Mouse (Mus musculus): ENCODE results near the gene Zfp213.
"Not testable (repeated sequence)": the region's sequence is repeated elsewhere in the genome, so short reads cannot be mapped to it uniquely, and the experiment has no call there.

The Zfp213 gene

DNA sequence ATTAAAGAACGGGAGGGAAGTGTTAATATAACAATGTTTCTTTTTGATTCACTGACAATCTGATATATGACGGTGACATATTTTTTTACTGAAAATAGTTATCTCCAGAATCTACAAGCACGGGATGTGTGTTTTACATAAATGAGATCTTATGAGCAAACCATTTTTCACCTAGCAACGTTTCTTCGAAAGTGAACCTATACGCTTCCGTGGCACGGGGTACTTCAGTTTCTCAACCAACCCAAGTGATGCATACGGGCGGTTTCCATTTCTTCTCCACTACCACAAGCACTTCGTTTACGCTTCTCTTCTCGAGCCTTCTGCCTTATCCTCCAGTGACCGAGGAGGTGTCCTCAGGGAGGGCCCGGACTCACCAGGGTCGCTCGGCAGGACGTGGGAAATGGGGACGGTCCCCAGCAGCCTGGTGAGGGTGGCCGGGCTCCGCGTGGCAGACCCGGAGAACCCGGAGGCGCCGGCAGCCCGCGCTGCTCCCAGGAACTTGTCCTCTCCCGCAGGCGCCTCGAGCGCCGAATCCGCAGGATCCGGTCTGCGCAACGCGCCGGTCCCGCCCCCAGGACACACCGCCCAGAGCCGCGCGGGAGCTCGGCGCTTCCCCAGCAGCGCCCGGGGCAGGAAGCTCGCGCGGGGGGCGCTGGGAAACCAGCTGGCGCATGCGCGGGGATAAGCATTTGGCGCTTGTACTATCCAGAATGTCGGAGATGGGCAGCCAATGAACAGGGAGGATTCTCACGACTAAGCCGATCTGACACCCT lies at the start of gene Zfp213:
Gene Zfp213, minus strand, starts transcription at position 644 of the 773 bp plus-strand sequence.
- peak; percentile 91 to 95 for DNase-seq (ENCODE audit: low spot score in 2 of 2)

DNA sequence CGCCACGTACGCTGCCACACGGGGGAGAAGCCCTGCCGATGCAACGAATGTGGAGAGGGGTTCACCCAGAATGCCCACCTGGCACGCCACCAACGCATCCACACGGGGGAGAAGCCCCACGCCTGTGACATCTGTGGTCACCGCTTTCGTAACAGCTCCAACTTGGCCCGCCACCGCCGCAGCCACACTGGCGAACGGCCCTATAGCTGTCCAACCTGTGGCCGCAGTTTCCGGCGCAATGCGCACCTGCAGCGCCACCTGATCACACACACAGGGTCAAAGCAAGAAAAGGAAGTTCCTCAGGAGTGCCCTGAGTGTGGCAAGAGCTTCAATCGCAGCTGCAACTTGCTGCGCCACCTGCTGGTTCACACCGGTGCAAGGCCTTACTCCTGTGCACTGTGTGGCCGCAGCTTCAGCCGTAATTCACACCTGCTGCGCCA lies 46.3 kb upstream of the Zfp213 start:
- DNase-seq (ENCODE audit: low spot score in 2 of 2): peak in 1 of 2 experiments; percentile 25

DNA sequence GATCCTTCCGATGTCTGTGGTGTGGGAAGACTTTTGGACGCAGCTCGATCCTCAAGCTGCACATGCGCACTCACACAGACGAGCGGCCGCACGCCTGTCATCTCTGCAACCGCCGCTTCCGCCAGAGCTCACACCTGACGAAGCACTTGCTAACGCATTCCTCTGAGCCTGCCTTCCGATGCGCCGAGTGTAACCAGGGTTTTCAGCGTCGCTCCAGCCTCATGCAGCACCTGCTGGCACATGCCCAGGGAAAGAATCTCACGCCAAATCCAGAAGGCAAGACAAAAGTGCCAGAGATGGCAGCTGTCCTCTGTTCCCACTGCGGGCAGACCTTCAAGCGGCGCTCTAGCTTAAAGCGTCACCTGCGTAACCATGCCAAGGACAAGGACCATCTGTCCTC lies 45.6 kb upstream of the Zfp213 start:
- DNase-seq (ENCODE audit: low spot score in 2 of 2): no peak

DNA sequence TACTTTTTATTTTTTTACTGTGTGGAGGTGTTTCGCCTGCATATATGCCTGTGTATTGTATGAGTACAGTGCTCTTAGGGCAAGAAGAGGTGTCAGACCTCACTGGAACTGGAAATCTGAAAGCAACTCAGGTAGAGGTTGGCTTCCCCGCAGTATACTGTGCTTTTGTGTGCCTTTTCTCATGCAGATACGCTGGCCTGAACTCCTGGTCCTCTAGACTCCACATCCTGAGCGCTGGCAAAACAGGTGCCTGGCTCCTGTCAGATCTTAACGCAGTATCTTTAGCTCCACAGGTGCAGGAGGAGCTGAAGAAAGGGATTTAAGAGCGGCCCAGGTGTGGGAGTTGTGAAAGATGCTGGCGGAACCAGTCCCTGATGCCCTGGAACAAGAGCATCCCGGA lies 41.2 kb upstream of the Zfp213 start:
- no peak for DNase-seq (ENCODE audit: low spot score in 2 of 2)

DNA sequence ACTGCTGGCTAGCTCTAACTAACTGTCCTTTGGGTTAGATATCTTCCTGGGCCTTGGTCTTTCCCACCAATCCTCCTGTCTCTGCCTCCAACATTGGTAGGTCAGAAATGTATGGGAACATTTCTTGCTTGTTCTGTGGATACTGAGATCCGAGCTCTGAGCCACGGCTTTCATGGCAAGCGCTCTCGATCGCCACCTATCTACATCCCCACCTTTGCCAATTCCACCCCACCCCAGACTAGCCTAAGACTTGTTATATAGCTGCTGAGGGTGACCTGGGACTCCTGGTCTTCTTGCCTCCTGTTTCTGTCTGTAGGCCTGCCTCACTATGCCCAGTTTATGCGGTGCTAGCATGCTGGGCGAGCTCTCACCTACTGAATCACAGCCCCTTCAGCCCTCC lies 40.4 kb upstream of the Zfp213 start:
- DNase-seq (ENCODE audit: low spot score in 2 of 2): no peak

DNA sequence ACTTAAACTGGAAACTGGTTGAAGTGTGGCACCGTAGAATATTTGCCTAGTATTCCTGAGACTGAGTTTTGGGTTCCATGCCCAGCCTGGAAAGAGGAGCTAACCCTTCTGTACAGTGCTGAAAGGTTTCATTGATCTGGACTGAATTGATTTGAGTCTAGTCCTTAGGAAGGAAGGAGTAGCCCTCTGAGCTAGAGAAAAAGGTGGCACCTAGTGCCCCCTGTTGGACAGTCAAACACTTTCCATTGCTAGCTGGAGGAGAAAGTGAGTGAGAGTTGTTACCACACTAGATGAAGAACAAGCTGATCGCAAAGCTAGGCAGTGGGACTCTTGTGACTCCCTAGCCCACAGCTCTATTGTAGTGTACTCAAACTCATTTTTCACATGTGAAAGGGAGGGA lies 39.5 kb upstream of the Zfp213 start:
- no peak for DNase-seq (ENCODE audit: low spot score in 2 of 2)

DNA sequence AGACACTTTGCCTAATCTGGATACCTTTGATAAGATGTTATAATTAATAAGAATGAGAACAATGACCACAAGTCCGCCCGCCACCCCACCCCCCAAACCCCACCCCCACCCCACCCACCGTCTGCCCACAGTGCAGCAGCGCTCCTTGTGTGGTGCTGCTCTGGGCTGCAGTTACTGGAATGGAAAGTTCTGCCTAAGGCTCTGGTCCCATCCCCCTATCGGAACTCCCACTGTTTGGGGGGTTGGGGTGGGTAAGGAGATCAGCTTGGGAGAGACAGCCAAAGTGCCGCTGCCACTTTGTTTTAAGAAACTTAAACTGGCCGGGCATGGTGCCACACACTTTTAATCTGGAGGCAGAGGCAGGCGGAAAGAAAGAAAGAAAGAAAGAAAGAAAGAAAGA lies 39.0 kb upstream of the Zfp213 start:
- DNase-seq (ENCODE audit: low spot score in 2 of 2): no peak

DNA sequence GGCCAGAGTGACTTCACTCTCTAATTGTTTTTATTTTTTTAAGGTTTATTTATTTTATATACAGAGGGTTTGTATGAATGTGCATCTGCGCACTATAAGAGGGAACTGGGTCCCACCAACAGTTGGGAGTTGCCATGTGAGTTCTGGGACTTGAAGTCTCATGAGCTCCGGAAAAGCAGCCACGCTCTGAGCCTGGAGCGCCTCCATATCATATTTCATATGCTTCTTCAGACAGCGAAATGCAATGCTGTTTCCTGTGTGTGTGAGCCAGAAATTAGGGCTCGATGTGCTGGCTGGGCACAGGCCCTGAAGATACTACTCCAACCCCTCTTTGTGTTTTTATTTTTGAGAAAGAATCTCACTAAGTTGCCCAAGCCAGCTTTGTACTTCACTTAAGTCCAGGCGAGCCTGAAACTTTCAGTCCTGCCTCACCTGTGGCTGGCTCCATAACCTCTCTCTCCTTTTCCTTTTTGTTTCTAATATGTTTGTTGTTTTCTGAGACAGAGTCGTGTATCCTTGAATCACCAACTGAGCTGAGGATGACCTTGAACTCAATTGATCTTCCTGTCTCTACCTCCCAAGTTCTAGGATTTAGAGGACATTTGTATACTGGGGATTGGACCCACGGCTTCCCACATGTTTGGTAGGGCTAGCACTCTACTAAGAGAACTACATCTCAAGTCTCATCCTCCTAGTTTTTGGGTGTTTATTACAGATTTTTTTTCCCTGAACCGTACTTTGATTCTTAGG lies 38.0 kb upstream of the Zfp213 start:
- DNase-seq (ENCODE audit: low spot score in 2 of 2): no peak

DNA sequence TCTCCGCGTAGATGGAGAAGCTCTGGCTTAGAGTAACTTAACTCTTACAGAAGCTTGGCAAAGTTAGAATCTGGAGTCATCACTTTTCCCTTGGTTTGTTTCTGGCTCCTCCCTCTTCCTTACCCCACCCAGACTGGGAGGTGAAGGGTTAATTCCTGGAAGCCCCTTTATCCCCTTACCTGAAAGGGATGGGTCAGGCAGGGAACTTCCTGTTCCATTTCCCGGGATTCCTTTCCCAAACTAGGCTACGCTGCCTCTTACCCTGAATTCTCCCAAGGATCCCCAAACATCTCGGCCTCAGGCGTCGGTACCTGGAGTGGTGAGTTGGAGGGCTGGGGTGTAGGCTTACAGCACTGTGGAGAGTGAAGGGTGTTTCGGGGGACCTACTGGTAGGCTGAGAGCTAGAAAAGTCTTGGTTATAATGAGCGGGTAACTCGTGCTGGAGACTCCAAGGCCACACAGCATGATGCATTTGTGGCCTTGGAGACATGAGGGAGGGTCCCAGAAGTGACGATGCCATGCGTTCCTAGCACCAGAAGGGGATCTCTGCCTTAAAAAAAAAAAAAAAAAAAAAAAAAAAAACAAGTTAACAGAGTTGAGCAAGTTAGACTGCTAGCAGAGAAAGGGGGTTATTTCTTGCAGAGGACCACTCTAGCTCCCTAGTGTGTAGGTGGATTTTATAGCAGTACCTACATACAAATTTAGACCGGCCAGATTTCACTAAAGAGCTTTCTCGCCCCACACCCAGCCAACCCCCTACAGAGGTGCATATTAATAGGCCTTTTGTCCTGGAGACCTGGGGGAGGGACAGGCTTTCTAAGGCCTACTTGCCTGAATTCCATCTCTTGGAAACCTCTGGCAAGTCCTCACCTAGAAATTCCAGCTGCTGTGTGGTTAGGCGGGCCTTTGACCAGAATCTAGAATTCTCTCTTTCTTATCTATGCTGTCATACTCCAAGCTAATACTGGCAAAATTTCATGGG lies 36.9 kb upstream of the Zfp213 start, which contains the start of gene Zscan10:
Gene Zscan10, plus strand, starts transcription at position 216 of the 982 bp plus-strand sequence.
- DNase-seq (ENCODE audit: low spot score in 2 of 2): no peak

DNA sequence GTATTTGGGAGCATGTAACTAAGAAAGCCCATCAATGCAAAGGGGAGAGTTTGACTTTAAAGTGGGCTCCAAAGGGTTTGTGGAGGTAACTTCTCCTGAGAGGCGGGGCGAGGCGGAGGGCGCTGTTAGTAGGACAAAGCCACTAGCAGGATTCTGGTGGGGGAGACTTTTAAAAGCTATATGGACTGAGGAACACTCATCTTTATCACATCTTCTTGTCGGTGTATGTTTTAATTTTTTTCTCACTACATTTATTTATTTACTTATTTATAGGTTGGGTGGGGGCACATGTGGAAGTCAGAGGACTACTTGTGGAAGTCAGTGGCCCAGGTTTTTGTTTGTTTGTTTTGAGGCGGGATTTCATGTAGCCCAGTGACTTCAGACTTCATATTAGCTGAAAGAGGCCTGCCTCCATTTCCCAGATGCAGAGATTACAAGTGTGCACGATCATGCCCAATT lies 35.6 kb upstream of the Zfp213 start:
- no peak for DNase-seq (ENCODE audit: low spot score in 2 of 2)

DNA sequence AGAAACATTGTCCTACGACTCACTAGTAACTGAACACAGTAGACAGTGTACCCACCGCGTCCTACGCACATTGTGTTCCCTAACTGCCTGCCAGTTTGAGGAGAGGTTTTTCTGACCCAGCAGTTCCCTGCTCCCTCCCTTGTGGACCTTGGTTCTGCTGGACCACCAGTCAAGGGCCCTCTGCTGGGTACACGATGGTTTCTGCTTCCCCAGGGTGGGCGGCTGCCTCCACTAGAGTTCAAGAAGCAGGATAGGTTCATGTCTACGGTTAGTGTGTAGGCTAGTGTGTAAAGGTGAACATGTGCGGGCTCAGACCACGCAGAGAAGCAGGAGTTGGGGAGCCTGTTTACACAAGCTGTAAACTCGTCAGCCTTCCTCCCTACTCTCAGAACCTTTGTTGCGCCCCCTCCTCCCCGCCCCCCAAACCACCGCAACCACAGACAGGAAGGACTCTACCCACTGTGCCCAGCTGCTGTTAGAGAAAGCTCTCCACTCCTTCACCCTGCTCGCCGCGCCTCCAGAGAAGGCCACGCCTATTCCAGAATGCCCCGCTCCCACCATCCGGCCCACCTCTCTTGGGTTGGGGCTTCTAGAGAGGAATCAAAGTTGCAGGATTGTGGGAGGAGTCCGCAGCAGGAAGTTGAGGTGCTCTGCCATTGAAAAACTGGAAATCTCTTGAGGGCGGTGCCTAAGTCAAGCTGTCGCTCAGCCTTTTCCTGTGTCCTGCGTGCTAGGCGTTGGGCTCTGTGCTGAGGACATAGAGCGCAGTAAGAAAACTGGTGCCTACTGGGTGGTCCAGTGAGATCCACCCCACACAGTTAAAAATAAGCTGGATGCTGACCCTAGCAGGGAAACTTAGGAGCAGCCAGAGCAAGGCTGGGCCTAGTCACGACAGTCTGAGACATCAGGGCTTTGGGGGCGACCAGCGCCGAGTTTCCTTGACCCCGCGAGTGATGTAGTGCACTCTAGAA lies 34.8 kb upstream of the Zfp213 start, which contains the start of gene Zfp13:
Gene Zfp13, minus strand, starts transcription at position 906 of the 971 bp plus-strand sequence.
- DNase-seq (ENCODE audit: low spot score in 2 of 2): peak; percentile 63 to 72

DNA sequence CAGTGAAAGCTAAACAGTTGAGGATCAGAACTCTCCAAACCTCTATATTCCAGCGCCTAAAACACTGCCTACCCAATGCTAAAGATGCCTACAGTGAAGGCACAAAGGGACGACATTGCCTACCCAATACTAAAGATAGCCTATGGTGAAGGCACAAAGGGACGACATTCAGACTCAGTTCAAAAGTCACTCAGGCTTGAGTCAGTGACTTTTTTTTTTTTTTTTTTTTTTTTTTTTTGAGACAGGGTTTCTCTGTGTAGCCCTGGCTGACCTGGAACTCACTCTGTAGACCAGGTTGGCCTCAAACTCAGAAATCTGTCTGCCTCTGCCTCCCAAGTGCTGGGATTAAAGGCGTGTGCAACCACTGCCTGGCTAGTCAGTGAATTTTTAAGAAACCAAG lies 31.1 kb upstream of the Zfp213 start:
- not testable (repeated sequence) for DNase-seq (ENCODE audit: low spot score in 2 of 2)

DNA sequence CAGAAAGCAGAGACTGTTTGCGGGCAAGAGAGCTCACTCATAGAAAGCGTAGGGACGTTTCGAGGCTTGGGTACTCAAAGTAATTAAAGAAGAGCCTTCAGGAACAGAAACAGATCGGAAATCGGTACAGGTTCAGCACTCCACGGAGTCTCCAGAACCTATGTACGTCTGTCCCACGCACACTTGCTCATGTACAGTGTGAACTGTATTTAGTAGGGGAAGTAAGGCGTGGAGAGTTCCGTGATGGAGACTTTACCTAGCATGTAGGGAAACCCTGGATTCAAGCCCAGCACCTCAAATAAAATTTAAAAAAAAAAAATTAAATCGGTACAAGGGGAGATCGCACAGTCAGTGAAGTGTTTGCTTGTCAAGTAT lies 28.9 kb upstream of the Zfp213 start:
- no peak for DNase-seq (ENCODE audit: low spot score in 2 of 2)

DNA sequence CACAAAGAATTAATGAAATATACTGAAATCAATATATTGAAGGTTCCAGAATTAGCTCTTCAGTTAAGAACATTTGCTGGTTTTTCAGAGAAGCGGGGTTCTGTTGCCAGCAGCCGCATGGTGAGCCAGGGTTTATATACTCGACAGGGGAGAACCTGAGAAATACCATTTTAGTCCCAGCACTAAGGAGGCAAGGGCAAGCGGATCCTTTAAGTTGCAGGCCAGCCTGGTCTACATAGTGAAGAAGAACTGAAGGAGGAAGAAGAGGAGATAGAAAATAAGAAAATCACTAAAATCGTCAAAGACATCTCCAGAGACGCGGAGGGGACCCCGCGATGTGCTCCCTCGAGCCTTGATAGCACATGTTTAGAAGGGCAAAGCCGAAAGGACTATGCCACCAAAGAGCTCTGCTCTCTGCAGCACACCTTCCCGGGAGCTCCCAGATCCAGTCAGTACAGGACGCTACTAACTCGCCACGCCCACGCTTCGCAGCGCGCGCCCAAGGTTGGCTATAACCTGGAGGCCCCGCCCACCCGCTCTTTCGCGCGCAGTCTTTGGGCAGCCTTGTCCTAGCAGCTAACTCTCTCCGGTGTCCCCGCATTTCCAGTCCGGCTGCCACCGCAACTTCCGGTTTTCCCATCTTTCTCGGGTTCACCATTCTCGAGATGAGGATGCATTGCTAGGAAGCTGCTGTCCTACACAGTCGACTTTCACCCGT lies 28.3 kb upstream of the Zfp213 start:
- DNase-seq (ENCODE audit: low spot score in 2 of 2): peak; percentile 95 to 96

DNA sequence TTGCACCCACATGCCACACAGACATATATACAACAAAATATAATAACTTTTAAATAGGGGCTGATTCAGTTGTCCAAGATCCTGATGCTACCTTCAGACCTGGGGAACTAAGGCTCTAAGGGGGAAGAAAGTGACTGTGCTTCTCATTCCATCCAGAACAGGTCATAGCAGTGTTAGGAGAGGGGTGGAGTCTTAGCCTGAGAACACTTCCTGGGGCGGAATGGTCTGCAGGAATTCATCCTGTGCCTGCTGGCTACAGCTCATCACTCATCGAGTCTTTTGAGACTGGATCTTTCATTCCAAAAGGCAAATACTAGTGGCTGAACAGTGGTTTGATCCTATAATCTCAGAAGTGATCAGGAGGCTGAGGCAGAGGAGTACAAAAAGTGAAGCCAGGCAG lies 23.2 kb upstream of the Zfp213 start:
- no peak for DNase-seq (ENCODE audit: low spot score in 2 of 2)

DNA sequence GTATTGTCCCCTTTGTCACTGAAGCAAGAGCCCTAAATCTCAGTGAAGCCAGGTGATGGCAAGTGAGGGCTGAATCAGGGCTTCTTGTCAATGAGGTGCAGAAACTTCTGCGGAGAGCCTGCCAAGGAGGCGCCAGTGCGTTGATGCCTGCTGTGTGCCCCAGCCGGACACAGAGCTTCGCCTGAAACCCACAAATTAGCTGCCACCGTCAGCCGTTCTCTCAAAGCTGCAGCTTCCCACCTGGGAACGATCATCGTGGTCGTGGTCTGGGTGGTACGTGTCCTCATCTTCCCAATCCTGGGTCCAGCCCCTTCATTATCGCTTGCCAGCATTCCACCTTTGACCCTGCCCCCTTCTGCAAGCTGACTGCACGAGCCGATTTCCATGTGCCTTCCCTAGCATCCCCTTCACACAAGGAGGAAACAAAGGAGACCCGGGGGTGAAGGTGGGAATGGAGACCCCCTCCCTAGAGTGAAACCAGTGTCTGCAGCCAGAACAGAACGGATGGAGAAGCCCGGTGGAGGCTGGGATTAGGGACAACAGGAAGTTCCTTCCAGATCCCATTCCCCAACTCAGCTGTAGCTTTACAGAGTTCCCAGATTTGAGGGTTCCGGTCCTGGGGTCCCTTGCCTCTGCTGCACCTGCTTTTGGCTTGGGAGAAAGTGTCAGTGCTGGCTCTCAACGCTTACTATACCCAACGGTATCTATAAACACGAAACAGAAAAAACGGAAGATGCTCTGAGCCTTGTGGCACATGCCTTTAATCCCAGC lies 21.9 kb upstream of the Zfp213 start:
- DNase-seq (ENCODE audit: low spot score in 2 of 2): peak; percentile 64 to 79

DNA sequence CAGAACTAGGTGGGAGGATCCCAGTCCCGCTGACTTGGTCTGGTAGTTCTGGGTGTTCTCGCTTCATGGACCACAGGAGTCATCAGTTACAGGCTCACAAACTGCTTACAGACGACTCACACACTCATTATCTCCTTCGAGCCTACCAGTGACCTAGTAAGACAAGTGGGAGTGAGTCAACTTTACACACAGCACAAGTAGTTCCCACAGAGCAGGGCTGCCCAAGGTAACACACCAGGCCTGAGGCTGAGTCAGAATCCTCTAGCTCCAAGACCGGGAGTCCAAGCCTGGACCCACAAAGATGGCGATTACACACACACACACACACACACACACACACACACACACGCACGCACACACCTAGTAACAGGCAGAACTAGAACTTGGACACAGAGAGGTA lies 20.7 kb upstream of the Zfp213 start:
- DNase-seq (ENCODE audit: low spot score in 2 of 2): no peak

DNA sequence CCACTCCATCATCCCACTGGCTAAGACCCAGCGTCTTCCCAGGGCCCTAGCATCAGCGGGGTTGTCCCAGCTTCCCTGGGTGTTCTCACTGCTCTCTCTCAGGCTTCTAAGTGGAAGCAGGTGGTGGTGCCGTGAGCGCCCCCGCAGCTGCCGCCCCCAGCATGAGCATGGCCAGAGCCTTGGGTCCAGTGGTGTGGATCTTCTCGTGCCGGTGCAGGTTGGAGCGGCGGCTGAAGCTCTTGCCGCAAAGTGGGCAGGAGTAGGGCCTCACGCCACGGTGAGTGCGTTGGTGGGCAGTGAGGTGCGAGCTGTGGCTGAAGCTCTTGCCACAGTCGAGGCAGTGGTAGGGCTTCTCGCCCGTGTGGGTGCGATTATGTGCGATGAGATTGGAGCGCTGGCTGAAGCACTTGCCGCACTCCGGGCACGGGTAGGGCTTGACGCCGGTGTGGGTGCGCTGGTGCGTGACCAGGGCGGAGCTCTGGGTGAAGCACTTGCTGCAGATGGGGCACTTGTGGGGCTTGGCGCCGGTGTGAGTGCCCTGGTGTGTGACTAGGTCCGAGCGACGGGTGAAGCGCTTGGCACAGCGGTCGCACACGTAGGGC lies 12.0 kb upstream of the Zfp213 start:
- DNase-seq (ENCODE audit: low spot score in 2 of 2): no peak

DNA sequence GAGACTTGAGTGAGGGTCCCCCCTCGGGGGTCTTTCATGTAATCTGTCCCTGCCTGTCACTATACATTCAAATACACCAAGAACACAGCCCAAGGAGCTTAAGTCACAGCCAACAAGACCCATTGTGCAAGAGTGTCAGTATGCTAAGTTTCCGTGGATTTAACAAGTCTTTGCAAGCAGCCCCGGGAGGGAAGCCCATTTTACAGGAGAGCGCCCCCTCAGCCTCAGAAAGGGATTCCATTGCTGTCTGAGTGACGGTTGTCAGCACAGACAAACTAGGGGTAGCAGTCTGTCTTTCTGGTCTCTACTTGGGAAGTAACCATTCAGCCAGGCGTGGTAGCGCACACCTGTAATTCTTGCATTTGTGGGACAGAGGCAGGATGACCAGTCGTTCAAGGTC lies 10.1 kb upstream of the Zfp213 start:
- no peak for DNase-seq (ENCODE audit: low spot score in 2 of 2)

All from frontal cortex, postnatal 10 days (tissue).